Mouse (Mus musculus) layer of hippocampus, adult 11-12 months (tissue): Measurements from ENCODE around the gene Psmb7.

Experiments used
- DNase-seq: peaks from one replicate; pipeline ENCODE4 v3.0.0; 2022; ENCODE audit warnings: low spot score

The Psmb7 gene

GRCm38 (mm10) chr2:38544341-38544740, 99.5 kb downstream of the Psmb7 start:
- no peak for DNase-seq

DNA sequence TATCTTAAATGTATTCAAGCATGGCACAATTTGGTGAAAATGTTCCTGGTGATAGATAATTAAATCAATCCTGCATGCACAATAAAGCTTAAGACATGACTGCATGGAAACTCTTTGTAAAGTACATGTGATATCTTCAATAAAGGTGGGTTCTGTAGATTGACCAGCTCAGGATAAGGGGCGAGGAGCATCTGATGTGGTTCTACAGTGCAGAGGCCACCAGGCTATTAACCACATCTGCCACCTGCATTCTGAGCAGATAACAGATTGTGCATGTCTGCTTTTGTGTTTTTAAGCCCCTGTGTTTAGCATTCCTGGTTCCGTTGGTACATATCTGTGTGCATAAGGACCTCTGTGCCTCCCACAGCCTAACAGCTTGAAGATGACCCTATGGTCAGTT, 100.7 kb downstream of the Psmb7 start:
- no peak for DNase-seq

GRCm38 (mm10) chr2:38542366-38542765, 101.5 kb downstream of the Psmb7 start:
- DNase-seq = no peak

GRCm38 (mm10) chr2:38541570-38541969, 102.3 kb downstream of the Psmb7 start:
- DNase-seq = no peak

DNA sequence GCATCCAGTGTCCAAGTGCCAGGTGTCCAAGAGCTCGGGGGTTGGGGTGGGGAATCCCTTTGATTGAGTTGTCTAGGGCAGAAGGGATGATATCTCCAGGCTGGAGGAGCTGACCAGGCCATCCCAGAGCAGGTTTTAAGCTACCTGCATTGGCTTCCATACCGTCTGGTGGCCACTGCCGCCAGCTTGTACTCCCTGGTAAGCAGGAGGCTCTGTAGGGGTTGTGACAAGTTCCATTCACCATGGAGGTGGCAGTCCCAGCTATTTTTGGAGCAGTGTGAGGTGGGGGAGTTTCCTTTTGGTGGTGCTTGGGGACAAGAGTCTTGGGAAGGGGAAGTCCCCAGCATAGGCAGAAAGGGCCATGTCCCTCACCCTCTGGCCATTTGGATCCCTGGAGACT, 102.8 kb downstream of the Psmb7 start:
- DNase-seq = no peak

- DNase-seq = no peak
Observed at GRCm38 (mm10) chr2:38540666-38541065, 103.2 kb downstream of the Psmb7 start.

DNA sequence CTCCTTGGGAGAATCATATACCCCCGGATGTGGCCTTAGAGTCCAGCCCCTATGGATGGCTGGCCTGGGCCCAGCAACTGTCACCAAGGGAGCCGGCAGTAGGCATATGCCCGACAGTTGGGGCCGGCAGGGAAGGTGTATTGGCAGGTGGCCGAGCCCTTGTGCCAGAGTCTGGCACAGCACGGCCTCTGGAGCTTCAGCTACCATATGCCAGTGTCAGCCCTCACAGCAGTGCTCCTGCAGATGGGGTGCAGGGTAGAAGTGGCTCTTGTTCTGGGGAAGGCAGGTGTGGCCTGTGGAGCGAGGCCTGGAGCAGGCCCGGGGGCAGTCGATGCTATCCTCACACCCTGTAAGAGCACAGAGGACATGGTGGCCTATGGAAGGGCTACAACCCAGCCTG, 104.2 kb downstream of the Psmb7 start:
- no peak for DNase-seq
